Mouse (Mus musculus): ENCODE results near the gene Nkd2.
A peak's percentile ranks its signal among the peaks of the same experiment; 100 is the strongest.

Gene Nkd2

DNA sequence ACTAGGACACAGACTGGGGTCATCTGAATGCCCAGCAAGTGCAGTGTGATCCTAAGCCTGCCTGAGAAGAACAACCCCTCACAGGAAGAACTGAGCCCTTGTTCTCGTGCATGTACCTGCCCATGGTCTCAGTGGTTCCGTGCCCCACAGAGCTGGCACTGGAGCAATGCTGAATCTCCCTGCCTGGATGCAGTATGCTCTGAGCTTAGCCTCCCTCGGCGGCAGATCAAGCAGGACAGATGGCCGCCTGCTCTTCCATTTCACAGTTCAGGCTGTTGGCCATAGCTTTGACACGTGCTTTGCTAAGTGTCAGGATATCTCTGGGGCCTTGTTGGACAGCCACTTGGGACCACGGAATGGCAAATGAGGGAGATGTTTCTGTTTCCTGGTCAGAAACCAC lies 33.2 kb downstream of the Nkd2 start:
- no peak for DNase-seq

DNA sequence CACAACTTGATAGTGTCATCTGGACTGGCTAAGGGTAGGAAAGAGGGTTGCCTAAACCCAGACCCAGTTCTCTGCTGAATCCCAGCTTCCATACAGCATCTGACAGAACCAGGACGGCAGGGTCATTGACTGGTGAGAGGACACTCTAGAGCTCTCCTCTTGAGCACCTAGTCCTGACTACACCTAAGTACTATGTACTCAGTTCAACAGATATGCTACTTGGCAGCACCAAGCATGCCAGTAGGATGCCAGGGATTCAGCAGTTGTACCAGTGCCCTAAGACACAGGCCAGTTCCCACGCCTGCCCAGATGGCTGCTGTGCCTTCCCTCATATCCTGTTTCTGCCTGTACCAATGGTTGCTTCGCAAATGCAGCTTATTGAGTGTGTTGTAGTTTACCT lies 34.5 kb downstream of the Nkd2 start:
- DNase-seq = no peak

DNA sequence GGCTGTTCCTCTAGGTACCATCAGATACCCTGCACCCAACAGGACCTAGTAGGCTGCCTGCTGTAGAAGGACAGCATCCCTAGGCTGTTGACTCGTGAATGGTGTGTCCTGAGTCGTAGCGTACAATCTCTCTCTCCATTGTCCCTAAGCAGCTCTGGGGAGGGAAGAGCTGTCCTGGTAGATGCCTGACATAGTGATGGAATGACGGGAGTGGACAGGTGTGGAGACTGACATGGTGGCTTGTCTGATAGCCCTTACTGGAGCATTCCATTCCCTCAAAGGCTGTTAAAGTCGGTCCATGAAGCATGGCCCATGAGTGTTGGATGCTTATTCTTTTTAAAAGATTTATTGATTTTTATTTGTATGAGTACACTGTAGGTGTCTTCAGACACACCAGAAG lies 42.5 kb downstream of the Nkd2 start:
- no peak for DNase-seq

DNA sequence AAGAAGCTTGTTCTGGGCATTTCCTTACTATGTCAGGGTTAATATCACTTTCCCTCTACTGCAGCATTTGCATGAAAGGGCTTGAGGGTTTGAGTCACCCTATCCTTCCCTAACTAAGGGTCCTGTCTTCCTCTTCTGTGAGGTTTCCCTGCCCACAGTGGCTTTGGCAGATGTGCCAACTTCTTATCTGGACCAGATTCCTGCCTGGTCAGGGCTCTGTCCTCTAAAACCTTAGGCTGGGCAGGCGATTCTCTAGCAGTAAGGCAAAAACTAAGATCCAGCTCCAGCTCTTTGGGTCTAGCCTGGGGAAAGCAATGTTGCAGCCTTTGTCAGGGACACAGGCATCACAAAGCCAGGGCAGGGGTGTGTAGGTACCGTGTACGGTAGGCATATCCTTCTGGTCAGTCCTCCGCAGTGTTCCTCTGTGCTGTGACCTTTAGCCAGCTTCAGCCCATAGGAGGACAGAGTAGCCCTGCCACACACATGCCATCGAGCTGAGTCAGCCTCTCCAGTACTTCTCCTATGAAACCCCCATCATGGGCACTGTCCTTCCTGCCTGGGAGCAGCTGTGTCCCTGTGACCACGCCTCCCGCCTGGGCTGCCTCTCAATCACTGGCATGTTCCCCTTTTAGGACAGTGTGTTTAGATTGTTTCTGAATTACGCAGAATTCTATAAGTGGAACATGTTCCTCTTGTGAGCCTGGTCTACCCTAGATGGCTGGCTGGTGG lies 43.8 kb downstream of the Nkd2 start:
- peak in 1 of 2 experiments; percentile 18 for DNase-seq

DNA sequence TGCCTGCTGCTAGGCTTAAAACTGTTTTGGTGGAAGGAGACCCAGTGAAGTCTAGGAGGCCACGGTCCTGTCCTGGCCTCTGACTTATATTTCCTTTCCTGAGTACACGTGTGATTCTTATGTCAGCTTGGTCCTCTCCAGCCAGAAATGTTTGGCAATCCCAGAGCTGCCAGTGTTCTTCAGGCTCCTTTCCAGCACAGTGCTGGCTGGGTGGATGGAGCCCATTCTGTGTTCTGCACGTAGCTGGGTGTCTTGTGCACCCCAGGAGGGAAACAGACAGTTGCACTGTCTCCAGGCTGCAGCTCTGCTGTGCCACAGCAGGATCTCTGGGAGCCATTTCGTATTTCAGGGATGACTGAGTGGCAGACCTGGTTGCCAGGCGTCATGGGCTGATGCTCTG lies 48.3 kb downstream of the Nkd2 start:
- no peak for DNase-seq

DNA sequence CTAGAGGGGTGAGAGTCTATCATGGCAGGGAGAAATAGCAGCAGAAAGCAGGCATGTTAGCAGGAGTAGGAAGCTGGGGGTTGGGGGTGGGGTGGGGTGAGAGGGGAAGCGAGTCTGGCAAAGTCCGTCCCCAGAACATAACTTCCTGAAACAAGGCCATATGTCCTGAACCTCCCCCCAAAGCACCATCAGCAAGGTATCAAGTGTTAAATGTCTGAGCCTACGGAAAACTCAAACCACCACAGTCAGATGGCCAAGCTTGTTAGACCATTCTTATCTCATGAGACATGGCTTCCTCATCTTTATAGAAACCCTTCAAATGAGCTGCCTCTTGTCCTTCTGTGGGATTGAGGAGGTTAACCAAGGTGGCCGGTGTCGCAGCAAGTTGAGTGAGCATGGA lies 54.3 kb downstream of the Nkd2 start:
- no peak for DNase-seq

DNA sequence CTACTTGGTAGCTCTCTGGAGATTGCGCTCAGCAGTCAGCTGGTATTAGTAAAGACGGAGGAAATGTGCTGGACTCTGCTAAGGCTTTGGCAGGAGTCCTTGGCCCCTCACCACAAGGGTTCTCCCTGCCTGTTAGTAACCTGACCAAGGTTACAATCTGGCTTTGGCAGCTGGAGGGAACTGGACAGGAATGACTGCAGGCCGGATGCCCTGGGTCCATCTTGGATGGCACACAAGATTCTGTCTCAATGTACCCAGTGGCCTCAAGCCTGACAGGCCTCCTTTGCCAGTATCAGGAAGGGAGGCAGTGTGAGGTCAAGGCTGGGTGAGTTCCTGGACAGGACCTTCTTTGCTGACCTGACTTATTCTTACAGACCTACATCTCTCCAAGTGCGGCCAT lies 55.3 kb downstream of the Nkd2 start:
- DNase-seq = no peak

DNA sequence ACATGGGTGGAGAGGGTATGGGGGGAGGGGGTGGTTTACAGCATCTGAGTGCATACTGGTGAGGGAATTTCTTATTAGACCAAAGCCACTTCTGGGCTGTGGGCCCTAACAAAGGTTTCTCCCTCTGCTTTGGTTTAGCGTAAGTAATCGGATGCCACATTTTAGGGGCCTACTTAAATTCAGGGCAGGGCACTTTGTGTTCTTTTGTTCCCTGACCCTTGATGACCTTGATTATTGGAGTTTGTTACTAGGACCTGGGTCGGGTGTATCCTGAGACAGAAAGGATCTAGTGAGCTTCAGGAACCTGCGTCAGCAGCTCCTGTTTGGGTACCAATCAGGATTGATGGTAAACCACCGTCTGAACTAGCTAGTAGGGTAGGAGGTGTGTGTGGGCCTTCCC lies 64.9 kb downstream of the Nkd2 start:
- DNase-seq = no peak

DNA sequence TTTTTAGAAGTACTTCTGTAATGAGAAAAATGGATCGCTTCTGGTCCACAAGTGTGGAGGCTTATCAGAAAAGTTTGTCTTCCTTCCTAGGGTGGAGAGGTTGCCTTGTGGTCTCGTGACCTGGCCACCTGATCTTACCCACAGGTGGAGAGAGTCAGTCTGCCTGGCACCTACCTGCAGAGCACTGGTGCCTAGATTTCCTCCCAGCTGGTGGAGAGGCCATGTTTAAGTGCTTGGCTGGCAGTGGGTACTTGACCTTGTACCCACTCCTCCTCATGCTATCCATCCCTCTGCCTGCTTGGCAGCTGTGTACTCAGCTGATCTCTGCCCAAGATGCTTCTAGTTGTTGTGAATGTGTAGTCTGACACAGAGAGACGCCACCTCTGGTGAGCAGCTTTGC lies 69.9 kb downstream of the Nkd2 start:
- DNase-seq = no peak

DNA sequence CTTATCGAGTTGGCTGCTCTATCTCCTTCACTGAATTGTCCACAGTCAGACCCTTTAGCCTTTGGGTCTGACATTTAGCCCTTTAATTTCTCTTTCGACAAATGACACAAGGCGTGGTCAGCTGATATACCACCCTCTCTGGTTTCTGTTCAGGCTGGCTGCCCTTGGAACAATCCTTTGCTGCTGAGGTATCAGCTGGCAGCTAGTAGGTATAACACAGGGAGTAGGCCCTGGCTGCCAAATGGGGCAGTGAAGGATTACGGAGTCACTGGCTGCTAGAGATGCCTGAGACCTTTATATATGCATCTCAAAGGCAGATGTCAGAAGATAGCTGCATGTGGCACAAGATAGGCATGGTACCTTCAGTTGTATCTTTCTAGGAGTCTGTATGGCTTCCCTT lies 71.6 kb downstream of the Nkd2 start:
- no peak for DNase-seq

DNA sequence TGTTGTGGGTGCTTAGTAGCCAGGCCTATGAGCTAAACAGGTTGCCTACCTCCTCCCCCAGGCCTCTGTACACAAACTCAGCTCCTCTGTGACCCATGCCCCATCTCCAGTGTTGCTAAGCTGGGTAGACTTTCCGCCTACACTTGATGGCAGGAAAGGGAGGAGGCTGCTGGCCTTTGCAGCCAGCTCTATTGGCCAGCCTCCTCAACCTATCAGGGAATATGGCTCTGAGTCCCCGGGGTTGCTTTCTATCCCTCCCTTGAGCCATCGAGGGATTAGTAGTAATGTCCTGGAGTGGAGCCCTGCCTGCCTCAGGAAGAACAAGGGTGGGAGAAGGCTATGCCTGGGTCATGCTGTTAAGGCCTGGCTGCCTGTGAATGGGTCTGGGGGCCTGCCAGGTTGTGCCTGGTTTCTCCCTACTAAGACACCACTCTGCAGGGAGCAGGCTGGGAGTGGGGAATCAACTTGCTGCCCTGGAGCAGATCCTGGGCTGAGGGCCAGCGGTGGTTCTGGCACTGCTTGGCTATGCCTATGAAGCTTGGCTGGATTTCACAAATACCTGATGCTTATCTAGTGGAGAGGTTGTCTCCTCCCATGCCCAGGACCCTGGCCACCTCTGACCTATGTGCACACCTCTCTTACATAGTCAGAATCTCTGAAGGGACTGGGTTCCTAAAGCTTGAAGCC lies 73.8 kb downstream of the Nkd2 start:
- DNase-seq = peak; percentile 85

DNA sequence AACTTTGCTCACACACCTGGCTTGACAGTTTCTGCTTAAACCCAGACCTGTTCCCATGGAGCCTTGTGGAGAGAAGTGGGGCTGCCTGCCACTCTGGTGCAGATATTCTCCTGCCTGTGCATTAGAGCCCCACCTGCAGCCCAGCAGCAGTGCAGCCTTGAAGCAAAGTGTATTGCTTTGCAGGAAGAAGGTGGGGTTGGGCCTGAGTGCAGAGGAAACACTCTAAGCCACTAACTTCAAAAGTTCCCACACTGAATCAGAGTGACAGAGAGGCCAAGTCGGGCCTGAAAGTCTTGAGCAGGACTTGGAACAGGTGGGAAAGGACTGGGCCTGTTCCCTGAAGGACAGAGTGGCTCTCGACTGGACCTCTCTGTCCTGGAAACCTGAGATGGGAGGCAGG lies 74.8 kb downstream of the Nkd2 start:
- no peak for DNase-seq

DNA sequence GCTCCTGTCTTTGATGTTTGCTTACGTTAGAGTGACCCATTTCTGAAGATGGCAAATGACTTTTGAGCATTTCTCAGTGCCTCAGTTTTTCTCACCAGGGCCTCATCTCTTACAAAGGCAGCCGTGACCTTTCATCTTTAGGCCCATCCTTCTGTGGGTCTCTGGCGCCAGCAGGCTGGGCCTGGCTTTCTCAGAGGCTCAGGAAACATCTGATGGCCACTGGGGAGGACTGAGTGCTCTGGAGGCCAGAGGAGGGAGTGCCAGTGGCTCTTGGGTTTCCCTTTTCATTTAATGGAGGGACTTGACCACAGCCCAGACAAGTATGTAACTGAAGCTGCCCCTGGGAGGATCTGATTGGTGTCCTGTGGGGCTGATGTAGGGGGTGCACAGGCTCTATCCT lies 76.3 kb downstream of the Nkd2 start:
- no peak for DNase-seq

DNA sequence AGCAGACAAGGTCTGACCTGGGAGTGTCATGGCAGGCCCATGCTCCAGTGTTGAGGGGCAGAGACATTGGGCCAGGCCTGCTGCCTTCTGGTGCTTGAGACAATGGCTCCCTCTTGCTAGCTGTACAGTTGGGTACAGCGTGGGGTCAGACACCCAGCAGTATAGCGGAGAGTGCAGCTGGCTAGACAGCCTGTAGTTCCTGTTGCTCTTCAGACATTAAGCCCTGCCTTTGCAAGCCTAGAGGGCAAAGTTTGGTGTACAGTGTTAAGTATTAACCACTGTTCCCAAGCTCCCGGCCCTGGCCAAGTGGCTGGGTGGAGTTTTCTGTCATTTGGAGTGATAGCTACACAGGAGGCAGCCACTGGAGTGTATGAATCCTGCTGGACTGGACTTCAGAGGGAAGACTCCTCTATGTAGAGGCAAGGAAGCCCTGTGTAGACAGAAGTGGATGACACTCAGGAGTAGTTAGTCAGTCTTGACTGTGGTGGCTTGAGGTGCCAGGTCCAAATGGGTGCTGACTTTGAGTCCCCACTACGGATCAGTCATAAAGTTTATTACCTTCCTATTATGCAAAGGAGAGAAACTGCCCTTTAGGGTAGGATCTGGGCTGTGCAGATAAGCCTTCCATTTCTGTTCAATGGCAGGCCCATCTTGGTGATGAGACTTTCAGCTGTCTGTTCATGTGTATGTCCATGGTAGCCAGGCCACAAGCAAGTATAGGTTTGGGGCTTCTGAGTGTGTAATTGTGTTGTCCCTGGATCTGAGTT lies 77.3 kb downstream of the Nkd2 start:
- peak; percentile 87 to 93 for DNase-seq
